Comparison of ENCODE assay signal across 10 mouse cellular contexts in the genomic region with DNA sequence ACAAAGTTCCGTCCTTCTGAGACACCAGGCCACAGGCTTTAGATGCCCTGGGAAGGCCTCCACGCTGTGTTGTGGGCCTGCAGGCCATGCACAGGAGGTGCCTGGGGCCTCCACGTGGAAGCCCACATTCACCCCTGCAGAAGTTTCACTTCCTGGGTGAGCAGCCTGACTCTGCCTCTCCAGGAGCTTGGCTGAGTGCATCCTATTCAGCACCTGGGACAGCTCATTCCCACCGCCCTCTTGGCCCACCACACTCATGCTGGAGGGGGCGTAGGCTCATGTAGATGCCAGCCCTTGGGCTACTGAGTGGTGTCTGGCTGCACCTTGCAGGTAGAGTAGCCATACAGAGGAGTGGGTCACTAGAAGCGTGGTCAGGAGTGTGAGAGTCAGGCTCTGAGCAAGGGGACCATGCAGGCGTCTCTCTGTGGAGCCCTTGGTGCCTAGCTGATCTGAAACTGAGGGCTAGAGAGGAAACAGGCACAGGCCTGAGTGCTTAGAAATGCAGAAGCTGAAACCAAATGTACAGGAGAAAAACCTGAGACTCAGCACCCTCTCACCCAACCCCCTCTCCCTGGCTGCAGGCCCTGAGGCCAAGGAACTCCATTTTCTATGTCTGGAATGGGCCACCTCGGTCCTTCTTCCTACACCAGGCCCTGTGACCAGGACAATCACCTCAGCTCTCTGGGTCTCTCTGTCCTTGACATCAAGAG. TPM values are rescaled to one million over a fixed set of nuclear protein-coding genes. Genes with fewer than 3 reads are reported as not detected.
DNase-seq lines count a peak whose midpoint lies in the region; ATAC-seq and TF ChIP-seq lines count a peak whose summit lies in the region.
"Had no signal": no experiment of that assay in that cellular context is flagged by ENCODE, and none has a peak within 500 bp of the region (broad histone marks: within the 10 kb centered on the region; RNA-seq: fewer than 3 reads in every experiment).

No protein-coding gene starts in this region.

- TF ChIP-seq POLR2A in spleen, adult 2 months (IDR thresholded peaks at IDR 0.05; ENCODE audit: low read depth, low read length) = no peak

- H3K27me3 ChIP-seq in limb, embryonic 11.5 days (ENCODE audit: control insufficient read depth, insufficient read depth, low read length) = no peaks in the 10 kb centered on the region
- H3K27me3 ChIP-seq in spleen, adult 2 months (ENCODE audit: control insufficient read depth, insufficient read depth, low read length) = no peaks in the 10 kb centered on the region

- ATAC-seq in limb, embryonic 11.5 days (ENCODE audit: insufficient number of reproducible peaks, low FRiP score, low TSS enrichment, low read depth) = no peak
- ATAC-seq in cerebellum, adult (ENCODE audit: insufficient number of reproducible peaks, low FRiP score, low TSS enrichment) = no peak

- no peak overlapping the region for H3K4me2 ChIP-seq in limb, embryonic 11.5 days (ENCODE audit: low read depth, severe bottlenecking)

- H3K4me3 ChIP-seq in limb, embryonic 11.5 days (ENCODE audit: low read depth, low read length) = no peak overlapping the region
- peak overlapping the region; percentile 70 for H3K4me3 ChIP-seq in spleen, adult 2 months (ENCODE audit: extremely low read depth, insufficient read depth, insufficient read length)

- no peak overlapping the region for H3K9ac ChIP-seq in limb, embryonic 11.5 days (ENCODE audit: low read length)

- H3K9me3 ChIP-seq in limb, embryonic 11.5 days (ENCODE audit: control insufficient read depth, low read length) = no peaks in the 10 kb centered on the region

- H3K4me1 ChIP-seq in limb, embryonic 11.5 days (ENCODE audit: control insufficient read depth, insufficient read depth, low read length) = no peaks in the 10 kb centered on the region
- peaks cover 34% of the 10 kb centered on the region for H3K4me1 ChIP-seq in spleen, adult 2 months (ENCODE audit: control insufficient read depth, insufficient read depth, insufficient read length)

- intact Hi-C loops in left cerebral cortex, postnatal 25 days (cut with DNase I) = no loop called here

- H3K27ac ChIP-seq in limb, embryonic 11.5 days (replicated peaks; ENCODE audit: low read depth, low read length) = no peak overlapping the region
- H3K27ac ChIP-seq in spleen, adult 2 months (ENCODE audit: insufficient read depth, low read length) = peak overlapping the region; percentile 90
- H3K27ac ChIP-seq: layer of hippocampus, adult 2 months had no signal

- WGBS in limb, embryonic 11.5 days = 53% methylated on average over 8 of the region's 8 CpGs
- 13% methylated on average over 8 of the region's 8 CpGs for WGBS in spleen, adult 2 months

- no peaks in the 10 kb centered on the region; the same call in 1 of the 2 replicates for H3K36me3 ChIP-seq in limb, embryonic 11.5 days (ENCODE audit: control insufficient read depth, insufficient read depth, low read length)
- peaks cover 10% of the 10 kb centered on the region for H3K36me3 ChIP-seq in spleen, adult 2 months (ENCODE audit: control insufficient read depth, insufficient read depth, low read length)

- peak; percentile 54 for DNase-seq in layer of hippocampus, adult 9-11 months
- DNase-seq in layer of hippocampus, adult 8-10 months (ENCODE audit: low spot score in 2 of 2) = no peak
- peak; percentile 8 for DNase-seq in T-cell, adult 2 months (ENCODE audit: low spot score)
- peak; percentile 68 for DNase-seq in limb, embryonic 11.5 days (ENCODE audit: low spot score)
- peak; percentile 45 to 69 for DNase-seq in spleen, adult 2 months (ENCODE audit: low read depth in 1 of 2, low spot score in 2 of 2)
- DNase-seq in frontal cortex, adult 2 months (ENCODE audit: extremely low spot score in 1 of 2, low spot score in 1 of 2) = no peak
- DNase-seq in left cerebral cortex, postnatal 25 days (ENCODE audit: low spot score in 2 of 2) = no peak
- DNase-seq: heart, postnatal 14 days had no signal

- no peak for TF ChIP-seq CTCF in spleen, adult 2 months (IDR thresholded peaks at IDR 0.05; ENCODE audit: extremely low read depth, insufficient read depth, insufficient read length, insufficient replicate concordance)

RNA-seq across cellular contexts. Expression of a gene that starts 1.4 kb away (rescaled TPM):
- 10 to 100 TPM in 2 of 4 experiments, 1 to 10 TPM in 2; 5.5 to 13.8 (median 10.3) TPM for total RNA-seq in layer of hippocampus, adult 8-10 months (2022)
- polyA plus RNA-seq in limb, embryonic 11.5 days (2014; fragmentation: Nextera tagmentation; extraction: Ambion mirVana) = 3.2 and 4.2 TPM in 2 replicates
- polyA plus RNA-seq in spleen, adult 2 months (2012; rRNA removed) = 268 and 346 TPM in 2 replicates
- polyA plus RNA-seq in frontal cortex, adult 2 months (2012; rRNA removed) = 11.0 and 14.7 TPM in 2 replicates
- 1 to 10 TPM; 5.2 to 6.8 TPM for total RNA-seq in left cerebral cortex, postnatal 25 days (2021)

RNA-seq across cellular contexts. Expression of a gene that starts 14.4 kb away (rescaled TPM):
- 100 to 1,000 TPM; 562 to 622 (median 577) TPM for total RNA-seq in layer of hippocampus, adult 8-10 months (2022)
- 318 and 321 TPM in 2 replicates for polyA plus RNA-seq in limb, embryonic 11.5 days (2014; fragmentation: Nextera tagmentation; extraction: Ambion mirVana)
- polyA plus RNA-seq in spleen, adult 2 months (2012; rRNA removed) = 145 and 212 TPM in 2 replicates
- polyA plus RNA-seq in frontal cortex, adult 2 months (2012; rRNA removed) = 548 and 552 TPM in 2 replicates
- total RNA-seq in left cerebral cortex, postnatal 25 days (2021) = 100 to 1,000 TPM; 553 to 573 TPM

RNA-seq across cellular contexts. Expression of a gene that starts 44.7 kb away (rescaled TPM):
- total RNA-seq in layer of hippocampus, adult 8-10 months (2022) = 1 to 10 TPM in 2 of 4 experiments, under 1 TPM in 2; 0.83 to 1.3 (median 1.1) TPM
- 0.19 and 0.21 TPM in 2 replicates for polyA plus RNA-seq in limb, embryonic 11.5 days (2014; fragmentation: Nextera tagmentation; extraction: Ambion mirVana)
- 4.2 and 6.4 TPM in 2 replicates for polyA plus RNA-seq in spleen, adult 2 months (2012; rRNA removed)
- polyA plus RNA-seq in frontal cortex, adult 2 months (2012; rRNA removed) = 0.97 and 1.1 TPM in 2 replicates
- 1 to 10 TPM; 1.1 to 1.5 TPM for total RNA-seq in left cerebral cortex, postnatal 25 days (2021)

Comparison
In these comparisons a context has a peak if more than half of its experiments do, and no peak if none do; other contexts are left out.
1. DNase-seq: peak in layer of hippocampus, adult 9-11 months (single experiment), T-cell, adult 2 months (single experiment), limb, embryonic 11.5 days (single experiment) and spleen, adult 2 months (2 of 2); none in layer of hippocampus, adult 8-10 months (0 of 2), frontal cortex, adult 2 months (0 of 2) and left cerebral cortex, postnatal 25 days (0 of 2).
2. RNA of a gene that starts 1.4 kb away (polyA plus RNA-seq): 268 to 346 TPM in spleen, adult 2 months; 11.0 to 14.7 TPM in frontal cortex, adult 2 months and 3.2 to 4.2 TPM in limb, embryonic 11.5 days; every median in the first group is over 10 times any median in the second.